Mouse (Mus musculus): ENCODE measurements around the gene Adamts2. TPM values are rescaled to one million over a fixed set of nuclear protein-coding genes. Genes with fewer than 3 reads are reported as not detected.

Adamts2 gene
- total and polyA plus RNA-seq, 2 experiments from 2014 or later = 8.7 to 19.4 TPM

- no peak for DNase-seq (ENCODE audit: low spot score)
- Histone ChIP-seq H3K36me3 (replicated peaks; ENCODE audit: control insufficient read depth, insufficient read depth, low read length) (no peaks in the 10 kb centered on the region), H3K27ac (ENCODE audit: low read depth) (no peak overlapping the region), H3K27me3 (ENCODE audit: control insufficient read depth, insufficient read depth, low read length) (peaks cover 30% of the 10 kb centered on the region), H3K4me1 (ENCODE audit: control insufficient read depth, insufficient read depth) (no peaks in the 10 kb centered on the region), H3K4me3 (ENCODE audit: low read depth, low read length) (no peak overlapping the region), H3K4me2 (ENCODE audit: low read depth, low read length) (no peak overlapping the region), H3K9ac (replicated peaks; ENCODE audit: low read depth, low read length) (no peak overlapping the region), H3K9me3 (replicated peaks; ENCODE audit: control insufficient read depth, low read length) (no peaks in the 10 kb centered on the region)
- TF ChIP-seq EP300 (IDR thresholded peaks at IDR 0.05; ENCODE audit: low read depth) (no peak), CTCF (IDR thresholded peaks at IDR 0.05; ENCODE audit: low read depth) (no peak)
- ATAC-seq (ENCODE audit: insufficient read depth, low read depth) = no peak
- WGBS = 76% methylated on average over 2 of the region's 2 CpGs
These were observed 5.3 kb upstream of the Adamts2 start for GRCm38 (mm10) chr11:50596571-50596970.

- Histone ChIP-seq H3K4me1 (ENCODE audit: control insufficient read depth, insufficient read depth) (no peaks in the 10 kb centered on the region; the same call in 1 of the 2 replicates), H3K36me3 (replicated peaks; ENCODE audit: control insufficient read depth, insufficient read depth, low read length) (no peaks in the 10 kb centered on the region), H3K9me3 (replicated peaks; ENCODE audit: control insufficient read depth, low read length) (no peaks in the 10 kb centered on the region), H3K4me2 (ENCODE audit: low read depth, low read length) (no peak overlapping the region), H3K27ac (ENCODE audit: low read depth) (no peak overlapping the region), H3K4me3 (ENCODE audit: low read depth, low read length) (no peak overlapping the region), H3K9ac (replicated peaks; ENCODE audit: low read depth, low read length) (no peak overlapping the region), H3K27me3 (ENCODE audit: control insufficient read depth, insufficient read depth, low read length) (peaks cover 56% of the 10 kb centered on the region)
- DNase-seq (ENCODE audit: low spot score) = no peak
- ATAC-seq (ENCODE audit: insufficient read depth, low read depth) = no peak
- WGBS = 65% methylated on average over 2 of the region's 2 CpGs
- TF ChIP-seq EP300 (IDR thresholded peaks at IDR 0.05; ENCODE audit: low read depth) = no peak
- no peak for TF ChIP-seq CTCF (IDR thresholded peaks at IDR 0.05; ENCODE audit: low read depth)
These were observed 2.7 kb upstream of the Adamts2 start for GRCm38 (mm10) chr11:50599156-50599555.

DNA sequence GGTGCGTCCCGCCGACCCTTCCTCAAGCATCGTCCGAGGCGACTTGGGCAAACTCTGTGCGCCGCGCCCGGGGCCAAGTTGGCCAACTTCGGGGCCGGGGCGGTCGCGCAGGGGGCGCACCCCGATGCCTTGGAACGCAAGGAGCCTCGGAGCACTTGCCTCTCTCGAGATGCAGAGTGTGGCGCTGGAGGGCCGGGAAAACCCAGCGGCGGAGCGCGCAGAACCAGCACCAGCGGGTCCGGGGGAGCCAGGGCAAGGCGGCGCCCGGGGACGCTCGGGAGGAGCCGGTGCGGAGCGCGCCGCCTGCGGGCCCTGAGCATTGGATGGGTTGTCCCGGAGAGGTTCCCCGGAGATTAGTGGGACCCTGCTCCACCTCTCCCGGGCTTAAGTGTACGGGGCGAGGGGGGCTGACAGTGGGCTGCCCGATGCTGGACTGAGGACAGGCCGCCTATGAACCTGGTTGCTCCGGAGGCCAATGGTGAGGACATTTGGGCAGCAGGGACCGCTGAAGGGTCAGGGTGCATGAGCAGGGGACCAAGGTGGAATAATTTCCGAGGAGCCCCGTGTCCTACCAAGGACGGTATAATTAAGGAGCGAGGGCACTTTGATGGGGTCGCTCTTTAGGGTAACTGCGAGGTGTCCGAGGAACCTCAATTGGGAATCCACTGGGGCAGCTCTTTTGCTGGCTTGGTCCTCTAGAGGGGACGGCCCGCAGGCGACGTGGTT lies 635 bp downstream of the Adamts2 start:
- H3K27ac ChIP-seq (ENCODE audit: low read depth) = peak overlapping the region; percentile 43; the same call in 1 of the 2 replicates
- H3K4me1 ChIP-seq (ENCODE audit: control insufficient read depth, insufficient read depth) = no peaks in the 10 kb centered on the region; the same call in 1 of the 2 replicates
- DNase-seq (ENCODE audit: low spot score) (no peak), ATAC-seq (ENCODE audit: insufficient read depth, low read depth) (peak; percentile 30; the same call in 1 of the 2 replicates)
- peaks cover 72% of the 10 kb centered on the region for H3K27me3 ChIP-seq (ENCODE audit: control insufficient read depth, insufficient read depth, low read length)
- under 1% methylated on average over 59 of the region's 59 CpGs for WGBS
- TF ChIP-seq CTCF (IDR thresholded peaks at IDR 0.05; ENCODE audit: low read depth) (no peak; the same call in 1 of the 2 replicates), EP300 (IDR thresholded peaks at IDR 0.05; ENCODE audit: low read depth) (no peak)
- H3K9me3 ChIP-seq (replicated peaks; ENCODE audit: control insufficient read depth, low read length) = no peaks in the 10 kb centered on the region
- peak overlapping the region; percentile 64 for H3K4me3 ChIP-seq (ENCODE audit: low read depth, low read length)
- no peaks in the 10 kb centered on the region for H3K36me3 ChIP-seq (replicated peaks; ENCODE audit: control insufficient read depth, insufficient read depth, low read length)
- peak overlapping the region; percentile 95 for H3K4me2 ChIP-seq (ENCODE audit: low read depth, low read length)
- peak overlapping the region; percentile 59 for H3K9ac ChIP-seq (replicated peaks; ENCODE audit: low read depth, low read length)

DNA sequence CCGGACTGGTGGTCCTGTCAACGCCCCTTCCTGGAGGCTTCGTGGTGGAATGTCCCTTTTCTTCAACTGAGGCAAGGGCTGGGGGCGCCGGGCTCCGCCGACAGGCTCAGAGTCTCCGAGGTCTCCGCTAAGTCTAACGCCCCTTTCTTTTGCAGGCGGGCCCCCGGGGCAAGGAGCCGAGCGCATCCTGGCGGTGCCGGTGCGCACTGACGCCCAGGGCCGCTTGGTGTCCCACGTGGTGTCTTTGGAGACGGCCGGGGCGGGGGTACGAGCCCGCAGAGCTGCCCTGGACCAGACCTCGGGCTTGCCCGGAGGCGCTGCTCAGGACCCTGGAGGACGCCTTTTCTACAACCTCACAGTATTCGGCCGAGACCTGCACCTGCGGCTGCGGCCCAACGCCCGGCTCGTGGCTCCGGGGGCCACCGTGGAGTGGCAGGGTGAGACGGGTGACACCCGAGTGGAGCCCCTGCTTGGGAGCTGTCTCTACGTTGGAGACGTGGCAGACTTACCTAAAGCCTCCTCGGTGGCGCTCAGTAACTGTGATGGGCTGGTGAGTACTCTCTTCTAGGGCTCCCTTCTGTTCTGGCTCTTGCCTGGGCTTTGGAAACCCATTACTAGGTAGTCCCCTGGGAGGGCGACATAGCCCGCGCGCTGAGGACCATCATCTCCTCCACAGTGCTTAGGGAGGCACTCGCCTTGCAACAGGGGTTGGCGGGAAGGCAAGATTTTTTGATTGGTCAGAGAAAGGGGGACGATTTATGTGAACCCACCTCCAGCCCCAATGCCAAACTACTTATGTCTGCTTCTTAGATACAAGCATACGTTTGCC lies 1.4 kb downstream of the Adamts2 start:
- ATAC-seq (ENCODE audit: insufficient read depth, low read depth) = peak; percentile 62
- 3% methylated on average over 52 of the region's 52 CpGs for WGBS

GRCm38 (mm10) chr11:50604371-50604770 lies 2.5 kb downstream of the Adamts2 start:
- no peak overlapping the region for H3K4me2 ChIP-seq (ENCODE audit: low read depth, low read length)
- H3K4me3 ChIP-seq (ENCODE audit: low read depth, low read length) = no peak overlapping the region; the same call in 1 of the 2 replicates

More for the DNA sequence above, 1.4 kb downstream of the Adamts2 start:
- Histone ChIP-seq H3K4me3 (ENCODE audit: low read depth, low read length) (peak overlapping the region; percentile 64), H3K27me3 (ENCODE audit: control insufficient read depth, insufficient read depth, low read length) (peaks cover 72% of the 10 kb centered on the region), H3K9ac (replicated peaks; ENCODE audit: low read depth, low read length) (0 out of 2 replicates have a peak overlapping the region, but pooled peaks have one; percentile 59), H3K27ac (ENCODE audit: low read depth) (no peak overlapping the region), H3K9me3 (replicated peaks; ENCODE audit: control insufficient read depth, low read length) (no peaks in the 10 kb centered on the region), H3K36me3 (replicated peaks; ENCODE audit: control insufficient read depth, insufficient read depth, low read length) (no peaks in the 10 kb centered on the region), H3K4me2 (ENCODE audit: low read depth, low read length) (peak overlapping the region; percentile 95), H3K4me1 (ENCODE audit: control insufficient read depth, insufficient read depth) (no peaks in the 10 kb centered on the region; the same call in 1 of the 2 replicates)
- no peak for TF ChIP-seq EP300 (IDR thresholded peaks at IDR 0.05; ENCODE audit: low read depth)
- TF ChIP-seq CTCF (IDR thresholded peaks at IDR 0.05; ENCODE audit: low read depth) = peak; percentile 37
- peak; percentile 33 for DNase-seq (ENCODE audit: low spot score)

More at GRCm38 (mm10) chr11:50604371-50604770, 2.5 kb downstream of the Adamts2 start:
- Histone ChIP-seq H3K36me3 (replicated peaks; ENCODE audit: control insufficient read depth, insufficient read depth, low read length) (no peaks in the 10 kb centered on the region), H3K27ac (ENCODE audit: low read depth) (no peak overlapping the region), H3K27me3 (ENCODE audit: control insufficient read depth, insufficient read depth, low read length) (peaks cover 67% of the 10 kb centered on the region), H3K4me1 (ENCODE audit: control insufficient read depth, insufficient read depth) (no peaks in the 10 kb centered on the region; the same call in 1 of the 2 replicates), H3K9me3 (replicated peaks; ENCODE audit: control insufficient read depth, low read length) (no peaks in the 10 kb centered on the region), H3K9ac (replicated peaks; ENCODE audit: low read depth, low read length) (no peak overlapping the region)
- TF ChIP-seq EP300 (IDR thresholded peaks at IDR 0.05; ENCODE audit: low read depth) = no peak
- no peak for TF ChIP-seq CTCF (IDR thresholded peaks at IDR 0.05; ENCODE audit: low read depth)
- ATAC-seq (ENCODE audit: insufficient read depth, low read depth) (no peak), DNase-seq (ENCODE audit: low spot score) (no peak)
- 70% methylated on average over 16 of the region's 16 CpGs for WGBS

Data from heart, postnatal 0 days (tissue).